Mouse (Mus musculus) limb, embryonic 14.5 days (tissue): ENCODE measurements at regions not wholly inside any gene's neighbourhood (a gene's known extent, or its start where the extent isn't known, plus 50 kb on each side); places are given as distances from the start of the nearest gene placed in this dataset.

Experiments
- ATAC-seq: fragments of 200-750 bp; cut with Nextera tagmentation; 2 replicates; pipeline ENCODE4 v1.8.0; 2017; ENCODE audit warnings: low read depth, moderate number of reproducible peaks, moderate TSS enrichment; ENCODE audit not compliant: low FRiP score
- DNase-seq: peaks from one replicate; pipeline ENCODE4 v3.0.0-alpha.2; 2015; ENCODE audit warnings: low spot score
- H3K27ac ChIP-seq: fragments of 300-500 bp; sonication (generic); replicated peaks from 2 replicates; pipeline ENCODE4 v1.5.1; 2014; ENCODE audit warnings: low read depth, mild to moderate bottlenecking, low read length, moderate library complexity, mixed read lengths
- H3K27me3 ChIP-seq: fragments of 300-500 bp; sonication (generic); 2 replicates; pipeline ENCODE4 v1.6.1; 2014; ENCODE audit warnings: low read length, mixed read lengths; ENCODE audit not compliant: control insufficient read depth, insufficient read depth
- H3K36me3 ChIP-seq: fragments of 300-500 bp; sonication (generic); 2 replicates; pipeline ENCODE4 v1.6.1; 2014; ENCODE audit warnings: mild to moderate bottlenecking, low read length, moderate library complexity, mixed read lengths; ENCODE audit not compliant: control insufficient read depth, insufficient read depth
- H3K4me1 ChIP-seq: fragments of 300-500 bp; sonication (generic); 2 replicates; pipeline ENCODE4 v1.6.1; 2014; ENCODE audit warnings: antibody characterized with exemption, low read length, mixed read lengths; ENCODE audit not compliant: control insufficient read depth, insufficient read depth
- H3K4me2 ChIP-seq: fragments of 300-500 bp; sonication (generic); replicated peaks from 2 replicates; pipeline ENCODE4 v1.6.1; 2014; ENCODE audit warnings: low read depth, mild to moderate bottlenecking, low read length, moderate library complexity; ENCODE audit not compliant: severe bottlenecking
- H3K4me3 ChIP-seq: fragments of 300-500 bp; sonication (generic); replicated peaks from 2 replicates; pipeline ENCODE4 v1.5.1; 2014; ENCODE audit warnings: low read length
- H3K9ac ChIP-seq: fragments of 300-500 bp; sonication (generic); 2 replicates; pipeline ENCODE4 v1.6.1; 2014; ENCODE audit warnings: mild to moderate bottlenecking, low read depth, low read length, moderate library complexity; ENCODE audit not compliant: severe bottlenecking
- H3K9me3 ChIP-seq: fragments of 300-500 bp; sonication (generic); 2 replicates; pipeline ENCODE4 v1.6.1; 2016; ENCODE audit warnings: low read length; ENCODE audit not compliant: control insufficient read depth
- POLR2A ChIP-seq: fragments of 200-500 bp; IDR thresholded peaks from 2 replicates; pipeline ENCODE4 v1.8.0; 2012; ENCODE audit warnings: inconsistent platforms, mild to moderate bottlenecking, moderate library complexity, borderline replicate concordance; ENCODE audit not compliant: insufficient read depth, insufficient read length; ENCODE audit errors: extremely low read depth
- WGBS: fragments of 180-500 bp; shearing (Covaris S2); extraction: QIAGEN DNeasy Blood & Tissue Kit; methylation state at CpG from one replicate; pipeline ENCODE4 v1.1.7; 2014; 5-methylcytosine and 5-hydroxymethylcytosine counted together

GRCm38 (mm10) chr16:70049850-70050249, 186.3 kb upstream of the Speer2 start:
- Histone ChIP-seq H3K36me3 (no peaks in the 10 kb centered on the region), H3K4me2 (no peak overlapping the region), H3K27me3 (no peaks in the 10 kb centered on the region), H3K27ac (no peak overlapping the region), H3K4me1 (no peaks in the 10 kb centered on the region), H3K4me3 (no peak overlapping the region), H3K9ac (no peak overlapping the region), H3K9me3 (no peaks in the 10 kb centered on the region)
- WGBS = 67% methylated on average over 2 of the region's 2 CpGs
- TF ChIP-seq POLR2A = no peak
- DNase-seq = no peak
- ATAC-seq = no peak

DNA sequence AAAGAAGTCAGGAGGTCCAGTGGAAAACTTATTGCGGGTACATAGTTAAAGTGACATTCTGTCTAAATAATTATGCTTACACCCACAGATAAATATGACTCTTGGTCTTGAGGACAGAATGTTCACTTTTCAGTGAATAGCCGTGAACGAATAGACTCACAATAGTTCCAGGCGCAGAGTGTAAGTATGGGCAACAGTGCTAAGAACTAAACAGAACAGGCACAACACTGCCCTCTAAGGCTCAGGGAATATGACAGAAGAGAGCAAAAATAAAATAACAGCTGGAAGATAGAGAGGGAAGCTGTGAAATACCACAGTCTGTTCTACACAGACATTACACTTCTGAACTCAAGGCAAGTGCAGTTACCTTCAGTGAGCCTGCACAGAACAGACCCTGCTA, 207.9 kb upstream of the Speer2 start:
- Histone ChIP-seq H3K9ac (no peak overlapping the region), H3K4me1 (no peaks in the 10 kb centered on the region), H3K27me3 (no peaks in the 10 kb centered on the region), H3K27ac (no peak overlapping the region), H3K4me2 (no peak overlapping the region), H3K36me3 (no peaks in the 10 kb centered on the region), H3K4me3 (no peak overlapping the region), H3K9me3 (no peaks in the 10 kb centered on the region)
- no peak for ATAC-seq
- no peak for DNase-seq
- no peak for TF ChIP-seq POLR2A
- 90% methylated on average over 4 of the region's 4 CpGs for WGBS

GRCm38 (mm10) chr16:70073740-70074139, 210.2 kb upstream of the Speer2 start:
- no peak overlapping the region for H3K4me2 ChIP-seq
- no peak overlapping the region for H3K27ac ChIP-seq
- H3K4me1 ChIP-seq = no peaks in the 10 kb centered on the region
- no peaks in the 10 kb centered on the region for H3K27me3 ChIP-seq
- H3K4me3 ChIP-seq = no peak overlapping the region
- no peaks in the 10 kb centered on the region for H3K36me3 ChIP-seq
- H3K9ac ChIP-seq = no peak overlapping the region
- WGBS = 31% methylated on average over 2 of the region's 2 CpGs
- no peak for DNase-seq
- ATAC-seq = no peak
- H3K9me3 ChIP-seq = no peaks in the 10 kb centered on the region
- TF ChIP-seq POLR2A = no peak

DNA sequence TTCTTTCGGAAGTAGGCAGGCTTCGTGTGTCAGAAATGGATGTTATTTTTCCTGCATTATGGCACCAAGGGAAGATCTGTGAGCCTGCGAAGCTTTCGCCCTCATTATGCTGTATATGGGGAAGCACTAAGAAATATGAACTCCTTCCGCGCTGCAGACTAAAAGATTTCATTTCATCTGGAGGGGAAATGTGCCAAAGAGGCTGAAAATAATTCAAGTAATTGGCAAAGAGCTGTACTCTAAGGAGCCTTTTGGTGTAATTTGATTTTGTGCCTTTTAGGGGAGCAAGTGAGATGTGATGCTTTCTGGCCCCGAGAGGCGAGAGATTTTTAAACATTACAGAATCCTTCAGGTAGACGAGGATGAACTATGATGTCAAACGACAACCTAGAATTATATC, 216.0 kb upstream of the Speer2 start:
- H3K4me2 ChIP-seq = peak overlapping the region; percentile 13; the same call in 1 of the 2 replicates
- no peak overlapping the region for H3K27ac ChIP-seq
- 65% methylated on average over 10 of the region's 10 CpGs for WGBS
- no peak overlapping the region for H3K9ac ChIP-seq
- H3K27me3 ChIP-seq = no peaks in the 10 kb centered on the region
- peak; percentile 17 for DNase-seq
- TF ChIP-seq POLR2A = no peak
- no peak for ATAC-seq
- H3K36me3 ChIP-seq = no peaks in the 10 kb centered on the region
- no peaks in the 10 kb centered on the region for H3K9me3 ChIP-seq
- H3K4me3 ChIP-seq = no peak overlapping the region
- no peaks in the 10 kb centered on the region for H3K4me1 ChIP-seq

- no peaks in the 10 kb centered on the region for H3K27me3 ChIP-seq
- H3K9me3 ChIP-seq = no peaks in the 10 kb centered on the region
- no peak for TF ChIP-seq POLR2A
- no peak overlapping the region for H3K27ac ChIP-seq
- no peak overlapping the region for H3K4me2 ChIP-seq
- ATAC-seq = no peak
- no peak overlapping the region for H3K9ac ChIP-seq
- 85% methylated on average over 4 of the region's 4 CpGs for WGBS
- H3K4me3 ChIP-seq = no peak overlapping the region
- no peaks in the 10 kb centered on the region for H3K36me3 ChIP-seq
- DNase-seq = no peak
- H3K4me1 ChIP-seq = peaks cover 3% of the 10 kb centered on the region; the same call in 1 of the 2 replicates
Observed at GRCm38 (mm10) chr16:70091291-70091690, 222.5 kb upstream of the Gbe1 start.

- Histone ChIP-seq H3K4me2 (no peak overlapping the region), H3K9ac (no peak overlapping the region), H3K9me3 (no peaks in the 10 kb centered on the region), H3K27me3 (no peaks in the 10 kb centered on the region), H3K4me1 (peaks cover 3% of the 10 kb centered on the region; the same call in 1 of the 2 replicates), H3K27ac (no peak overlapping the region), H3K36me3 (no peaks in the 10 kb centered on the region), H3K4me3 (no peak overlapping the region)
- DNase-seq (no peak), ATAC-seq (no peak)
- no peak for TF ChIP-seq POLR2A
- WGBS = 90% methylated on average over 5 of the region's 5 CpGs
Observed at GRCm38 (mm10) chr16:70091963-70092362, 221.8 kb upstream of the Gbe1 start.
